12 mouse cellular contexts compared by ENCODE assay signal in the genomic region with DNA sequence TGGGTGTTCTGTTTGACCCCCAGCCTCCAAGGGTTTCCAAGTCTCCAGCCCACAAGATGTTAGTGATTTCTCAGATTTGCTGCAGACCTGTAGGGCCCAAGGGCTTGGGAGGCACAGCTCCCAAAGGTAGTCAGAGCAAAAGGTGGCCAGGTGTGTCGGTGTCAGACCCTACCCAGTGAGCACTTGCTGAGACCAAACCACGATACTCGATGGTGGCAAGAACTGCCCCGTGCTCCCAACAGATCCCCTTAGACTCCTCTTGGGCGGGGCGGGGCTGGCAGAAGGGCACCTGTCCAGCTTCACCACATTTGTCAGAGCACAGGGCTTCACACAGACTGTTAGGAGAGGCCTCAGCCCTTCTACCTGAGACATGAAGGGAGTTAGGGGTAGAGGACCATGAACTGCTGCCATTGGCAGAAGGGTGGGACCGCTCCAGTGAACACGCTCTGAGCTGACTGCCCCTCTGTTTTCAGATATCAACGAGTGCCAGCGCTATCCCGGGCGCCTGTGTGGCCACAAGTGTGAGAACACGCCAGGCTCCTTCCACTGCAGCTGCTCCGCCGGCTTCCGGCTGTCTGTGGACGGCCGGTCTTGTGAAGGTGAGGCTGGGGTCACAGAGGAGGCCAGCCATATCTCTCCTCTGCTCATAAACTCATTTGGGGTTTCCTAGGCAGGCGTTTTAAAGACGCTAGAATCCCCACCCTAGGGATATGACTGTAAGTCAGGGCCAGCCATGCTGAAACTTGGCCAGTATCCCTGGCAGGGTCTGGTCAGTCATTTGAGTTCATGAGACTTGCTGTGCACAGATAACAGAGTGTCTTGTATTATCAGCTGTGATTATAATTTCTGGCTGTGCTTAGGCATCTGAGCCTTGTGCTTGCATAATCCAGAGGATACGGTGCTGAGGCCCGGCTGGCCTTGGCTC. TPM values are rescaled to one million over a fixed set of nuclear protein-coding genes. Genes with fewer than 3 reads are reported as not detected.
A peak's percentile ranks its signal among the peaks of the same experiment; 100 is the strongest.
DNase-seq lines count a peak whose midpoint lies in the region; TF ChIP-seq lines count a peak whose summit lies in the region.
"Had no signal": no experiment of that assay in that cellular context is flagged by ENCODE, and none has a peak within 500 bp of the region (broad histone marks: within the 10 kb centered on the region; RNA-seq: fewer than 3 reads in every experiment).

No protein-coding gene starts in this region.

- H3K27me3 ChIP-seq in thymus, adult 2 months (ENCODE audit: control insufficient read depth, insufficient read depth, low read length), result no peaks in the 10 kb centered on the region
- no peaks in the 10 kb centered on the region for H3K27me3 ChIP-seq in limb, embryonic 10.5 days (ENCODE audit: low read depth, poor library complexity, severe bottlenecking)

- H3K36me3 ChIP-seq in thymus, adult 2 months (ENCODE audit: control insufficient read depth, insufficient read depth, low read length), result no peaks in the 10 kb centered on the region
- peaks cover 99% of the 10 kb centered on the region for H3K36me3 ChIP-seq in limb, embryonic 10.5 days
- H3K36me3 ChIP-seq: G1E had no signal

- H3K9me3 ChIP-seq in limb, embryonic 10.5 days (replicated peaks), result no peaks in the 10 kb centered on the region

- TF ChIP-seq POLR2A in thymus, adult 2 months (IDR thresholded peaks at IDR 0.05; ENCODE audit: control insufficient read depth, extremely low read depth, insufficient read depth, low read length, poor library complexity), result no peak

- no peak for TF ChIP-seq CTCF in thymus, adult 2 months (IDR thresholded peaks at IDR 0.05; ENCODE audit: borderline replicate concordance, control insufficient read depth, extremely low read depth, insufficient read depth, low read length, poor library complexity)

- 95% methylated on average over 22 of the region's 22 CpGs for WGBS in thymus, adult 2 months
- 96% methylated on average over 22 of the region's 22 CpGs for WGBS in limb, embryonic 10.5 days

- H3K4me3 ChIP-seq in thymus, adult 2 months (ENCODE audit: control insufficient read depth, insufficient read depth, low read length), result no peak overlapping the region
- H3K4me3 ChIP-seq in limb, embryonic 10.5 days, result no peak overlapping the region

- H3K27ac ChIP-seq in thymus, adult 2 months (ENCODE audit: control insufficient read depth, insufficient read depth, low read length), result no peak overlapping the region
- H3K27ac ChIP-seq in limb, embryonic 10.5 days, result no peak overlapping the region

- peaks cover 4% of the 10 kb centered on the region; the same call in 1 of the 2 replicates for H3K4me1 ChIP-seq in thymus, adult 2 months (replicated peaks; ENCODE audit: control insufficient read depth, insufficient read depth, low read length)
- no peaks in the 10 kb centered on the region for H3K4me1 ChIP-seq in limb, embryonic 10.5 days

- DNase-seq in adrenal gland, adult 2 months, result peak; percentile 39
- no peak for DNase-seq in adrenal gland, adult 18-20 months (ENCODE audit: low spot score in 2 of 2)
- peak; percentile 28 for DNase-seq in ovary, adult 18-20 months (ENCODE audit: low spot score)
- DNase-seq in ovary, postnatal 14 days (ENCODE audit: low spot score), result no peak
- peak; percentile 24 for DNase-seq in kidney, adult 9 months
- peak; percentile 76 for DNase-seq in skeletal muscle tissue, adult 2 months (ENCODE audit: low read depth, low spot score)
- DNase-seq in thymus, adult 2 months, result no peak
- no peak for DNase-seq in limb, embryonic 10.5 days (ENCODE audit: low spot score)
- DNase-seq: adrenal gland, postnatal 25 days; cerebellum, postnatal 36 days; right cerebral cortex, postnatal 14 days had no signal

RNA-seq across cellular contexts. Expression of a gene that starts 33.3 kb away (rescaled TPM):
- 10 to 100 TPM; 34.0 to 38.5 TPM for total RNA-seq in adrenal gland, adult 2 months (2021)
- 37.6 and 42.1 TPM in 2 replicates for polyA plus RNA-seq in adrenal gland, adult 2 months (2012; rRNA removed)
- total RNA-seq in adrenal gland, adult 18-20 months (2021), result 10 to 100 TPM; 29.0 to 32.9 TPM
- polyA plus RNA-seq in thymus, adult 2 months (2012; rRNA removed), result 28.6 and 46.8 TPM in 2 replicates
- polyA plus RNA-seq in limb, embryonic 10.5 days (2016; fragmentation: Nextera tagmentation; extraction: Ambion mirVana), result 258 and 261 TPM in 2 replicates
- polyA plus RNA-seq: G1E had no signal

Comparison
In these comparisons a context has a peak if more than half of its experiments do, and no peak if none do; other contexts are left out.
1. DNase-seq: peak in adrenal gland, adult 2 months (single experiment), ovary, adult 18-20 months (single experiment), kidney, adult 9 months (single experiment) and skeletal muscle tissue, adult 2 months (single experiment); none in adrenal gland, adult 18-20 months (0 of 2), ovary, postnatal 14 days (single experiment), thymus, adult 2 months (single experiment) and limb, embryonic 10.5 days (single experiment).